In the genomic region with DNA sequence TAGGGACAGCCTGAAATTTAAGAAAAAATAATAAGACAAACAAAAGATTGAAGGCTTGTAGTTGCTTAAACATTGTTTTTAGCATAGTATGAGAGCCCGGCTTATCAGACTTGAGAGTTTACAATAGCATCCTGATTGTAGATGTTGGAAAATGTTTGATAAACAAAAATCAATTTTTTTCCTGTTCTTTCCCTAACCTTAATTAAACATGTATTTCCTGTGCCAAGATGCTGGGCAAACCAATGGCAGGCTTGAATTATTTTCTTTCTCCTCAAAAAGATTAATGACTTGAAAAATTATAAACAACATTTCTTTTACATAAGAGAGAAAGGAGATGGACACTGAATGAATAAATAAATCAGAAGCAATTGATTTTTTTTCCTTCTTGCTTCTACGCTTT, we compare ENCODE assay signal across 1 mouse cellular context.
TF ChIP-seq lines count a peak whose summit lies in the region.

No protein-coding gene starts in this region.

TF ChIP-seq in MEL, 35 proteins besides CTCF, POLR2A, EP300 and RAD21:
- TF ChIP-seq MAX (IDR thresholded peaks at IDR 0.05; ENCODE audit: low read length) (no peak), POLR2AphosphoS5 (IDR thresholded peaks at IDR 0.05; ENCODE audit: borderline replicate concordance, low read depth, low read length) (no peak), SMC3 (IDR thresholded peaks at IDR 0.05; ENCODE audit: low read depth, low read length) (no peak), NRF1 (IDR thresholded peaks at IDR 0.05; ENCODE audit: insufficient read depth, low read depth, low read length, poor library complexity, severe bottlenecking) (no peak), ETS1 (IDR thresholded peaks at IDR 0.05; ENCODE audit: low read depth, low read length) (no peak), KAT2A (conservative IDR thresholded peaks at IDR 0.05; ENCODE audit: low read depth, low read length) (no peak), USF1 (IDR thresholded peaks at IDR 0.05; ENCODE audit: low read depth, low read length) (no peak), MYB (IDR thresholded peaks at IDR 0.05; ENCODE audit: low read depth, low read length) (no peak), GABPA (IDR thresholded peaks at IDR 0.05; ENCODE audit: low read depth, low read length) (no peak), CHD2 (IDR thresholded peaks at IDR 0.05; ENCODE audit: low read length) (no peak), GATA1 (IDR thresholded peaks at IDR 0.05; ENCODE audit: low read depth, low read length) (no peak), MYC (IDR thresholded peaks at IDR 0.05; ENCODE audit: low read depth, low read length) (no peak), MXI1 (IDR thresholded peaks at IDR 0.05; ENCODE audit: low read depth, low read length) (no peak), JUND (IDR thresholded peaks at IDR 0.05; ENCODE audit: low read depth, low read length) (no peak), MEF2A (IDR thresholded peaks at IDR 0.05; ENCODE audit: extremely low read depth, insufficient replicate concordance, low read depth, low read length, poor library complexity, severe bottlenecking) (no peak)
